Mouse (Mus musculus): ENCODE data around the gene Trir. TPM values are rescaled to one million over a fixed set of nuclear protein-coding genes. Genes with fewer than 3 reads are reported as not detected.

Gene Trir
- polyA plus RNA-seq, 1 experiment: 92.3 TPM

DNA sequence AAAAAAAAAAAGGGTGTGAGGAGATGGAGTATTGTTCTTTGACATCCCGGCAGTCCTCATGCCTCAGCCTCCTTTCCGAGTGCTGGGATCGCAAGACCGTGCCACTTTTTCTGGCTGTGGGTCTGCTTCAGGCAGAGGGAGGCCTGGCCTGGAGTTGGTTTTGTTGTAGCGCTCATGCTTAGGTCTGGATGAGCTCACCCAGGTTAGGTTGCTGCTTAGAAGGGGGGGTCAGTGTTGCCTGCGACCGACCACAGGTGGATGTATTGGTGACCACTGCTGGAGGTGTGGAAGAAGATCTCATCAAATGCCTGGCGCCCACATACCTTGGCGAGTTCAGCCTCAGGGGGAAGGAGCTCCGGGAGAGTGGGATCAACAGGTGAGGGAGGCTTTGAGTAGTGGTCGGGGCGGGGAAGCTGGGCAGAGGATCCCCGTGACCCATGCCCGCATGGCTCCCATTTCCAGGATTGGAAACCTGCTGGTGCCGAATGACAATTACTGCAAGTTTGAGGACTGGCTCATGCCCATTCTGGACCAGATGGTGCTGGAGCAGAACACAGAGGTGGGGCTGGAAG lies 46.5 kb downstream of the Trir start:
- TF ChIP-seq TAL1 (IDR thresholded peaks at IDR 0.05; ENCODE audit: low read length) (no peak), GATA1 (IDR thresholded peaks at IDR 0.05; ENCODE audit: low read length) (no peak)
- peak overlapping the region; percentile 2 for H3K4me3 ChIP-seq (replicated peaks)

DNA sequence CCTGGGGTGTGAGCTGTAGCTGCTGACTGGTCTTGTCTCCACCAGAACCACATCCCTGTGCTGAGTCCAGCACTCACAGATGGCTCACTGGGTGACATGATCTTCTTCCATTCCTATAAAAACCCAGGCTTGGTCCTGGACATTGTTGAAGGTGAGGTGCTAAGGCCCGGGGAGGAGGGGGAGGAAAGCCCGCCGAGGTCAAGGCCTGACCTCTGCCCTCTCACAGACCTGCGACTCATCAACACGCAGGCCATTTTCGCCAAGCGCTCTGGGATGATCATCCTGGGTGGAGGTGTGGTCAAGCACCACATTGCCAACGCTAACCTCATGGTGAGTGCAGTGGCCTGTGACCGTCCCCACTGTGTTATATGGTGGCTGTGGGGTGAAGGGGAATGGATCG lies 47.5 kb downstream of the Trir start:
- Histone ChIP-seq H3K4me3 (replicated peaks) (no peak overlapping the region), H3K36me3 (ENCODE audit: control insufficient read depth) (peaks cover 59% of the 10 kb centered on the region), H3K4me1 (ENCODE audit: control insufficient read depth) (peaks cover 66% of the 10 kb centered on the region)

More for the DNA sequence above, 46.5 kb downstream of the Trir start:
- Histone ChIP-seq H3K4me1 (ENCODE audit: control insufficient read depth) (peaks cover 59% of the 10 kb centered on the region), H3K36me3 (ENCODE audit: control insufficient read depth) (peaks cover 49% of the 10 kb centered on the region), H3K27me3 (ENCODE audit: control insufficient read depth) (no peaks in the 10 kb centered on the region), H3K9me3 (ENCODE audit: control insufficient read depth, low read length) (no peaks in the 10 kb centered on the region)

DNA sequence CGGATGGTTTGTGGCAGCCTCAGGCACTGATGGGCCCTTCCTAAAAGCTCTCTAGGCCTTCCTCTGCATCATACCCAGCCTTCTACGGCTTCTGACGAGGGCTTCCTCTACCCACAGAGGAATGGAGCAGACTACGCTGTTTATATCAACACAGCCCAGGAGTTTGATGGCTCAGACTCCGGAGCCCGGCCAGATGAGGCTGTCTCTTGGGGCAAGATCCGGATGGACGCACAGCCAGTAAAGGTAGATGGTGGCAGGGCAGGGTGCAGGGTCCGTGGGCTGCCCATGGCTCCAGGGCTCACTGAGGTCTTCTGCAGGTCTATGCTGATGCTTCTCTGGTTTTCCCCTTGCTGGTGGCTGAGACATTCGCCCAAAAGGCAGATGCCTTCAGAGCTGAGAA lies 48.0 kb downstream of the Trir start:
- Histone ChIP-seq H3K4me1 (ENCODE audit: control insufficient read depth) (peaks cover 70% of the 10 kb centered on the region), H3K36me3 (ENCODE audit: control insufficient read depth) (peaks cover 63% of the 10 kb centered on the region)

More for the DNA sequence above, 47.5 kb downstream of the Trir start:
- TF ChIP-seq TAL1 (IDR thresholded peaks at IDR 0.05; ENCODE audit: low read length): no peak
- H3K9me3 ChIP-seq (ENCODE audit: control insufficient read depth, low read length): no peaks in the 10 kb centered on the region
- no peaks in the 10 kb centered on the region for H3K27me3 ChIP-seq (ENCODE audit: control insufficient read depth)

GRCm38 (mm10) chr8:85076001-85076400 lies 49.4 kb downstream of the Trir start:
- peak; percentile 32; the same call in 1 of the 2 replicates for TF ChIP-seq GATA1 (IDR thresholded peaks at IDR 0.05; ENCODE audit: low read length)
- TF ChIP-seq TAL1 (IDR thresholded peaks at IDR 0.05; ENCODE audit: low read length): peak; percentile 68
- no peaks in the 10 kb centered on the region for H3K27me3 ChIP-seq (ENCODE audit: control insufficient read depth)
- H3K4me3 ChIP-seq (replicated peaks): peak overlapping the region; percentile 31
- peaks cover 60% of the 10 kb centered on the region for H3K36me3 ChIP-seq (ENCODE audit: control insufficient read depth)
- H3K9me3 ChIP-seq (ENCODE audit: control insufficient read depth, low read length): no peaks in the 10 kb centered on the region
- H3K4me1 ChIP-seq (ENCODE audit: control insufficient read depth): peaks cover 73% of the 10 kb centered on the region

More for the DNA sequence above, 48.0 kb downstream of the Trir start:
- Histone ChIP-seq H3K4me3 (replicated peaks) (no peak overlapping the region), H3K9me3 (ENCODE audit: control insufficient read depth, low read length) (no peaks in the 10 kb centered on the region), H3K27me3 (ENCODE audit: control insufficient read depth) (no peaks in the 10 kb centered on the region)
- TF ChIP-seq TAL1 (IDR thresholded peaks at IDR 0.05; ENCODE audit: low read length) (no peak), GATA1 (IDR thresholded peaks at IDR 0.05; ENCODE audit: low read length) (no peak)

DNA sequence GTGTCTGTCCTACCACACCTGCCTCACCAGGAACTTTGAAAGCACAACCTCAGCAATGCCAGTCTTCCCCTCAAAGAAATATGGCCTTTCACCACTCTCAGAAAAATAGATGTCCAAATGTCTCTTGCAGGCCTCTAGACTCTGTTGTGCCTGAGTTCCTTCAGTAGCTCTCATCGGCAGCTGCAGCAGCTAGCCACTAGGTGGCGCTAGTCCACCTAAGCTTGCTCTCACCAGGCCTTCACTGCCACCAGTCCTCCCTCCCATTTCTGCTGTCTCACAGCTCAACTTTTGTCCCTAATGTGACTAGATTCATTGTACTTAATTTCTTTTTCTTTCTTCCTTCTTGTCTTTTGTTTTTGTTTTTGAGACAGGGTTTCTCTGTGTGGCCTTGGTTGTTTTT lies 50.4 kb downstream of the Trir start:
- TF ChIP-seq TAL1 (IDR thresholded peaks at IDR 0.05; ENCODE audit: low read length) (no peak), GATA1 (IDR thresholded peaks at IDR 0.05; ENCODE audit: low read length) (no peak)
- Histone ChIP-seq H3K4me3 (replicated peaks) (no peak overlapping the region), H3K4me1 (ENCODE audit: control insufficient read depth) (peaks cover 76% of the 10 kb centered on the region), H3K27me3 (ENCODE audit: control insufficient read depth) (no peaks in the 10 kb centered on the region), H3K36me3 (ENCODE audit: control insufficient read depth) (peaks cover 60% of the 10 kb centered on the region), H3K9me3 (ENCODE audit: control insufficient read depth, low read length) (no peaks in the 10 kb centered on the region)

Other genes starting within 250 kb of the Trir start
- gene Nfix, start 226.5 kb upstream of the Trir start, polyA plus RNA-seq (2012): 1.9 and 2.6 TPM in 2 replicates
- 1.3 and 1.5 TPM in 2 replicates for gene Dand5, start 204.0 kb upstream of the Trir start, polyA plus RNA-seq (2012)
- 10.3 and 11.6 TPM in 2 replicates for gene Gadd45gip1, start 195.3 kb upstream of the Trir start, polyA plus RNA-seq (2012)
- gene Rad23a, start 186.2 kb upstream of the Trir start, polyA plus RNA-seq (2012): 740 and 808 TPM in 2 replicates
- 29.4 and 30.9 TPM in 2 replicates for gene Calr, start 179.9 kb upstream of the Trir start, polyA plus RNA-seq (2012)
- 9.0 and 9.3 TPM in 2 replicates for gene Farsa, start 169.8 kb upstream of the Trir start, polyA plus RNA-seq (2012)
- 15.0 TPM in 2 replicates for gene Syce2, start 154.7 kb upstream of the Trir start, polyA plus RNA-seq (2012)
- gene Gcdh, start 132.9 kb upstream of the Trir start, polyA plus RNA-seq (2012): 15.0 and 18.3 TPM in 2 replicates
- gene Klf1, start 124.9 kb upstream of the Trir start, polyA plus RNA-seq (2012): 358 and 362 TPM in 2 replicates
- 4.8 and 7.7 TPM in 2 replicates for gene Dnase2a, start 118.3 kb upstream of the Trir start, polyA plus RNA-seq (2012)
- gene Mast1, start 89.5 kb upstream of the Trir start, polyA plus RNA-seq (2012): 0.01 and 0.08 TPM in 2 replicates
- not detected in 2 replicates for gene Rtbdn, start 79.8 kb upstream of the Trir start, polyA plus RNA-seq (2012)
- gene Gm49661, start 57.4 kb upstream of the Trir start, polyA plus RNA-seq (2012): not detected in 2 replicates
- gene Prdx2, start 57.2 kb upstream of the Trir start, polyA plus RNA-seq (2012): 111 and 222 TPM in 2 replicates
- 162 and 179 TPM in 2 replicates for gene Rnaseh2a, start 57.1 kb upstream of the Trir start, polyA plus RNA-seq (2012)
- gene Junb, start 48.1 kb upstream of the Trir start, polyA plus RNA-seq (2012): 9.6 and 10.3 TPM in 2 replicates
- 0.46 and 0.58 TPM in 2 replicates for gene Hook2, start 36.2 kb upstream of the Trir start, polyA plus RNA-seq (2012)
- gene Best2, start 12.3 kb upstream of the Trir start, polyA plus RNA-seq (2012): not detected in 2 replicates
- 18.6 and 31.0 TPM in 2 replicates for gene Asna1, start 1.5 kb upstream of the Trir start, polyA plus RNA-seq (2012)
- 1.7 and 1.8 TPM in 2 replicates for gene Tnpo2, start 10.1 kb downstream of the Trir start, polyA plus RNA-seq (2012)
- gene Fbxw9, start 33.2 kb downstream of the Trir start, polyA plus RNA-seq (2012): 0.54 and 0.63 TPM in 2 replicates
- gene Gm5741, start 41.2 kb downstream of the Trir start, polyA plus RNA-seq (2012): 0.37 TPM in 1 of 2 replicates, not detected in the other
- gene Dhps, start 44.9 kb downstream of the Trir start, polyA plus RNA-seq (2012): 2.0 and 2.1 TPM in 2 replicates
- gene Wdr83os, start 53.9 kb downstream of the Trir start, polyA plus RNA-seq (2012): 0.28 and 1.5 TPM in 2 replicates
- 2.7 and 4.7 TPM in 2 replicates for gene Wdr83, start 54.5 kb downstream of the Trir start, polyA plus RNA-seq (2012)
- 0.13 and 0.27 TPM in 2 replicates for gene Man2b1, start 56.4 kb downstream of the Trir start, polyA plus RNA-seq (2012)
- gene Zfp791, start 96.3 kb downstream of the Trir start, polyA plus RNA-seq (2012): 0.01 TPM in 1 of 2 replicates, not detected in the other
- gene Cks1brt, start 125.1 kb downstream of the Trir start, polyA plus RNA-seq (2012): not detected in 2 replicates
- gene Olfr371, start 199.2 kb downstream of the Trir start, polyA plus RNA-seq (2012): not detected in 2 replicates